Mouse (Mus musculus): ENCODE measurements at regions not wholly inside any gene's neighbourhood (a gene's known extent, or its start where the extent isn't known, plus 50 kb on each side); places are given as distances from the start of the nearest gene placed in this dataset.

GRCm38 (mm10) chr7:72567378-72567777 is 261.0 kb upstream of the Mctp2 start:
- TF ChIP-seq CTCF (IDR thresholded peaks at IDR 0.05 in 2 of 3, conservative IDR thresholded peaks at IDR 0.05 in 1 of 3; ENCODE audit: control insufficient read depth in 1 of 3, insufficient read depth in 1 of 3, low read depth in 2 of 3, low read length in 3 of 3, poor library complexity in 1 of 3, severe bottlenecking in 1 of 3) (no peak), JUND (IDR thresholded peaks at IDR 0.05; ENCODE audit: low read depth, low read length) (no peak), MAFK (IDR thresholded peaks at IDR 0.05; ENCODE audit: borderline replicate concordance, low read depth, low read length) (no peak), EP300 (IDR thresholded peaks at IDR 0.05; ENCODE audit: low read depth in 1 of 2, low read length in 2 of 2) (no peak), POLR2A (IDR thresholded peaks at IDR 0.05; ENCODE audit: control insufficient read depth in 1 of 2, insufficient read depth in 1 of 2, low read depth in 1 of 2, low read length in 2 of 2, poor library complexity in 1 of 2) (no peak), RCOR1 (IDR thresholded peaks at IDR 0.05; ENCODE audit: low read depth, low read length) (no peak), SMC3 (IDR thresholded peaks at IDR 0.05; ENCODE audit: low read depth, low read length) (no peak), MEF2A (IDR thresholded peaks at IDR 0.05; ENCODE audit: extremely low read depth, insufficient replicate concordance, low read depth, low read length, poor library complexity, severe bottlenecking) (no peak), USF1 (IDR thresholded peaks at IDR 0.05; ENCODE audit: low read depth, low read length) (no peak), POLR2AphosphoS5 (IDR thresholded peaks at IDR 0.05; ENCODE audit: borderline replicate concordance, low read depth, low read length) (no peak), TBP (IDR thresholded peaks at IDR 0.05; ENCODE audit: low read depth, low read length) (no peak), MXI1 (IDR thresholded peaks at IDR 0.05; ENCODE audit: low read depth, low read length) (no peak), UBTF (IDR thresholded peaks at IDR 0.05; ENCODE audit: borderline replicate concordance, insufficient read depth, low read depth, low read length) (no peak), E2F4 (IDR thresholded peaks at IDR 0.05; ENCODE audit: borderline replicate concordance, low read depth, low read length) (no peak)

Data from MEL (cell line).